Mouse (Mus musculus) C2C12 (cell line): ENCODE data around the gene Msi2. TPM values are rescaled to one million over a fixed set of nuclear protein-coding genes. Genes with fewer than 3 reads are reported as not detected.

Source experiments
- H3K27me3 ChIP-seq: one replicate; pipeline ENCODE4 v1.6.1; 2011; ENCODE audit not compliant: control insufficient read depth, insufficient read depth, insufficient read length
- H3K36me3 ChIP-seq: one replicate; pipeline ENCODE4 v1.6.1; 2011; ENCODE audit not compliant: control insufficient read depth, insufficient read depth
- H3K4me3 ChIP-seq: one replicate; pipeline ENCODE4 v1.5.1; 2011; ENCODE audit warnings: mild to moderate bottlenecking, control low read depth; ENCODE audit not compliant: poor library complexity, insufficient read depth, severe bottlenecking
- H3K79me2 ChIP-seq: one replicate; pipeline ENCODE4 v1.6.1; 2011; ENCODE audit not compliant: control insufficient read depth, insufficient read depth
- H3K79me3 ChIP-seq: one replicate; pipeline ENCODE4 v1.6.1; 2011; ENCODE audit warnings: low read depth, control low read depth
- H3ac ChIP-seq: one replicate; pipeline ENCODE3; 2011; ENCODE audit warnings: low read depth; ENCODE audit not compliant: control insufficient read depth, insufficient read length
- CEBPB ChIP-seq: IDR thresholded peaks from one replicate; pipeline ENCODE4 v1.6.1; 2011; ENCODE audit warnings: low read depth, mild to moderate bottlenecking, control low read depth, moderate library complexity
- CTCF ChIP-seq: IDR thresholded peaks from one replicate; pipeline ENCODE4 v1.5.1; 2011; ENCODE audit not compliant: control insufficient read depth, insufficient read depth, insufficient read length
- FOSL1 ChIP-seq: IDR thresholded peaks from one replicate; pipeline ENCODE4 v1.8.0; 2011; ENCODE audit warnings: mild to moderate bottlenecking, low read length; ENCODE audit not compliant: poor library complexity, insufficient read depth, severe bottlenecking
- MAX ChIP-seq: IDR thresholded peaks from one replicate; pipeline ENCODE4 v1.6.1; 2011; ENCODE audit warnings: mild to moderate bottlenecking, control low read depth
- MYOD1 ChIP-seq: IDR thresholded peaks from one replicate; pipeline ENCODE4 v1.6.1; 2011; ENCODE audit warnings: low read depth; ENCODE audit not compliant: control insufficient read depth, insufficient read length
- MYOG ChIP-seq: IDR thresholded peaks from one replicate; pipeline ENCODE4 v1.6.1; 2011; ENCODE audit not compliant: control insufficient read depth, insufficient read length; ENCODE audit errors: extremely low read depth
- USF1 ChIP-seq: IDR thresholded peaks from one replicate; pipeline ENCODE4 v1.6.1; 2011; ENCODE audit warnings: low read depth, mild to moderate bottlenecking, control low read depth, moderate library complexity
- polyA plus RNA-seq: library from polyadenylated mRNA; unstranded; fragments of >200 nt; fragmentation: generic; extraction: Trizol; gene quantifications from one replicate; pipeline ENCODE4 v1.2.1, GENCODE M21; 2012; ENCODE audit warnings: missing spikeins

Msi2 gene
- polyA plus RNA-seq, 1 experiment, result 8.4 TPM

GRCm38 (mm10) chr11:88585880-88586279, 132.4 kb downstream of the Msi2 start:
- Histone ChIP-seq H3K27me3 (no peaks in the 10 kb centered on the region), H3K36me3 (peaks cover 12% of the 10 kb centered on the region), H3ac (no peak overlapping the region), H3K4me3 (no peak overlapping the region), H3K79me2 (peaks cover 31% of the 10 kb centered on the region), H3K79me3 (peaks cover 4% of the 10 kb centered on the region)
- TF ChIP-seq CEBPB (no peak), MAX (no peak), MYOD1 (no peak), USF1 (no peak), FOSL1 (no peak), MYOG (no peak), CTCF (no peak)

- H3K36me3 ChIP-seq, result peaks cover 14% of the 10 kb centered on the region
- H3ac ChIP-seq, result no peak overlapping the region
- peaks cover 33% of the 10 kb centered on the region for H3K79me2 ChIP-seq
- no peak overlapping the region for H3K4me3 ChIP-seq
- TF ChIP-seq CTCF (no peak), FOSL1 (no peak), MYOG (no peak), MYOD1 (no peak), MAX (no peak), CEBPB (no peak)
- peaks cover 4% of the 10 kb centered on the region for H3K79me3 ChIP-seq
- no peaks in the 10 kb centered on the region for H3K27me3 ChIP-seq
These were observed 133.1 kb downstream of the Msi2 start for GRCm38 (mm10) chr11:88585171-88585632.

- TF ChIP-seq MYOG (no peak), CTCF (no peak), CEBPB (no peak), MYOD1 (no peak), USF1 (no peak), MAX (no peak), FOSL1 (no peak)
- Histone ChIP-seq H3K4me3 (no peak overlapping the region), H3K79me3 (peaks cover 4% of the 10 kb centered on the region), H3K36me3 (peaks cover 13% of the 10 kb centered on the region), H3K27me3 (no peaks in the 10 kb centered on the region), H3ac (no peak overlapping the region), H3K79me2 (peaks cover 43% of the 10 kb centered on the region)
These were observed 134.4 kb downstream of the Msi2 start for GRCm38 (mm10) chr11:88583866-88584265.

- H3K79me3 ChIP-seq, result peaks cover 4% of the 10 kb centered on the region
- TF ChIP-seq MAX, result no peak
- TF ChIP-seq CTCF, result no peak
- TF ChIP-seq MYOG, result no peak
- TF ChIP-seq FOSL1, result no peak
- TF ChIP-seq MYOD1, result no peak
- no peak for TF ChIP-seq USF1
- TF ChIP-seq CEBPB, result no peak
- peak overlapping the region; percentile 8 for H3ac ChIP-seq
- no peaks in the 10 kb centered on the region for H3K27me3 ChIP-seq
- no peak overlapping the region for H3K4me3 ChIP-seq
- peaks cover 8% of the 10 kb centered on the region for H3K36me3 ChIP-seq
- peaks cover 43% of the 10 kb centered on the region for H3K79me2 ChIP-seq
These were observed 135.0 kb downstream of the Msi2 start for GRCm38 (mm10) chr11:88583259-88583833.

- H3K79me2 ChIP-seq, result peaks cover 43% of the 10 kb centered on the region
- peaks cover 4% of the 10 kb centered on the region for H3K79me3 ChIP-seq
- no peak overlapping the region for H3ac ChIP-seq
- no peak for TF ChIP-seq USF1
- no peak for TF ChIP-seq FOSL1
- no peak for TF ChIP-seq MYOD1
- no peak for TF ChIP-seq CTCF
- TF ChIP-seq MYOG, result no peak
- no peak for TF ChIP-seq CEBPB
- TF ChIP-seq MAX, result no peak
- peaks cover 4% of the 10 kb centered on the region for H3K36me3 ChIP-seq
- no peak overlapping the region for H3K4me3 ChIP-seq
- H3K27me3 ChIP-seq, result no peaks in the 10 kb centered on the region
These were observed 135.5 kb downstream of the Msi2 start for GRCm38 (mm10) chr11:88582781-88583180.
